Mouse (Mus musculus) cerebellum, adult 9-10 months (tissue): Measurements from ENCODE around the gene Phyhd1.

Source experiments
- DNase-seq: peaks from one replicate; pipeline ENCODE4 v3.0.0; 2022

Gene Phyhd1

DNA sequence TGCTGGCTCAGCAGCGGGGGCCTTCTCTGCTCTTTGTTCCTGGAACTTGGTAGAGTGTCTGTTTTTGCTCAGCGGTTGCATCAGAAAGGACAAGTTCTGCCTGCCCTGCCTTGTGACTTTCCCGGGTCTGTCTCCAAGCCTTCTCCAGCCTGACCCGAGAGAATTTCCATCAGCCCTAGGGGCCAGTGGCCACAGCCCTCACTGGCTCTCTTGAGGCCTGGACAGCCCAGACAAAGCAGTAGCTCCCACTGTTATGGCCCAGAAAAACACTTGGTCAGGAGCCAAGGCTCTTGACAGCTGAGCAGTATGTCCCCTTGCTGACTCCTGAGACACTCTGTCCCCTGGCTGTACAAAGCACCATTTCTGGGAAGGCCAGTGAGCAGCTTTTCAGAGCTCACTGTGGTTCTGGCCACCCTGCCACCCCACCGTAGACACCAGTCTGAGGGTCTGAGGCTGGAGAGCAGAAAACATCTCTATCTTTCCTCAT lies at the start of gene Phyhd1:
TSS of gene Phyhd1 (plus strand) at position 437 of the 487 bp plus-strand sequence.
- peak; percentile 86 for DNase-seq

GRCm38 (mm10) chr2:30216293-30216692 lies 49.7 kb upstream of the Phyhd1 start:
- DNase-seq = no peak

DNA sequence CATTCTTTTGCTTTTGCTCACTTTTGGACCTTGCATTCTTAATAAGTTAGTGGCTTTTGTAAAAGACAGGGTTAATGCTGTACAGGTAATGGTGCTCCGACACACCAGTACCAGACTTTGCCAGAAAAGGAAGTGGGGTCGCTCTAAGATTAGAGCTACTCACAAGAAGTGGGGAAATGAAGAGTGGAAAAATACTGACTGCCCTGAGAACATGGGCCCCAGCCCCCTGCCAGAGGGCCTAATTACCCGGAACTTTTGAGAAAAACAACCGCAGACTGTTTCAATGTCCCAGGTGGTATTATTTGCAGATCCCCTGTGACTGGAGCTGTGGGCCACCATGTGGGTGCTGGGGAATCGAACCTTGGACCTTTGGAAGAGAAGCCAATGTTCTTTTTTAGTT lies 30.4 kb upstream of the Phyhd1 start:
- DNase-seq = peak; percentile 36

- DNase-seq = peak; percentile 36
Measured at GRCm38 (mm10) chr2:30236426-30237198, 29.4 kb upstream of the Phyhd1 start.

- peak; percentile 100 for DNase-seq
Measured at GRCm38 (mm10) chr2:30237199-30237880, 28.7 kb upstream of the Phyhd1 start, which contains the start of gene Lrrc8a. Lrrc8a (plus strand) TSS chr2:30237715.

GRCm38 (mm10) chr2:30237881-30238280 lies 28.1 kb upstream of the Phyhd1 start:
- DNase-seq = no peak

DNA sequence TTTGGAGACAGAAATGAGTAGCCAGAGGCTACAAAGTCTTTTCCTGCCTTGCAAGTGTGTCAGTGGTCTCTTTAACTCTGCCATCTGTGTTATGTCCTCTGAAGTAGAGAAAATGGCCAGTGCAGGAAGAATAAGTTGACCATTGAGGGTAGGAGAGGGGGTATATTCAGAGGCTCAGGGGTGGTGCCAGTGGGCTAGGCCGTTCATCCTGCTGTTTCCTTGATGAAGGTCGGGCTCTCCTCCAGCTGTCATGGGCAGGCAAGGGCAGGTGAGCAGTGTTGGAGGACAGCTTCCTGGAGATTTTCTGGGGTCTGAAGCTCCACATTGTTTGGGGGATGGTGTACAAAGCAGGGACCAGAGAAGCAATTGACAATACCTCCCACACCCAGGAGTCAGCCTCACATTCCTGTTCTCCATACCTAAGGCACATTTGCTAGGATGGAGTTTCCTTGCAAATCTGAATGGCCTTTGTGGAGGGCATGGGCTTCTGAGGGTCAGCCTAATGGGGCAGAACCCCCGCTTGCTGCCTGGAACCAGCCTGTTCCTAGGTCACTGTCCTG lies 27.0 kb upstream of the Phyhd1 start:
- DNase-seq = no peak

- DNase-seq = no peak
Measured at GRCm38 (mm10) chr2:30239777-30240176, 26.2 kb upstream of the Phyhd1 start.

DNA sequence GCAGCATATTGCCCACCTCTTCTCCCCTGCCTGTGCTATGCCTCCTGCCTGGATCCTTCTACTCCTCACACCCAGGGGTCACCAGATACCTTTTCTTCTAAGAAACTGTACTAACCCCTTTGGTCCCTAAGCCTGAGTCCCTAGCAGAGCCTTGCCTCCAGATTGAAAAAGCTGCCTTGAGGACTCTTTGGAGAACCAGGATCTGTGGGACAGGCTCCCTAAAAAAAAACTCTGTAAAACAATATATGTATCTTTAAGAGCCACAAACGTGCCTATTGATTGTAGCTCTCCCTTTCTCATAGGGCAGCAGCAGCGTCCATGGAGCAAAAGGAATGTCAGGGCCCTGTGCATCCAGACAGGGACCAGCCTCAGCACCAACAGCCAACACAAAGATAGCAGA lies 25.7 kb upstream of the Phyhd1 start, which contains the start of gene Gm28035:
TSS of gene Gm28035 (plus strand) at position 301 of the 400 bp plus-strand sequence.
- DNase-seq = no peak

DNA sequence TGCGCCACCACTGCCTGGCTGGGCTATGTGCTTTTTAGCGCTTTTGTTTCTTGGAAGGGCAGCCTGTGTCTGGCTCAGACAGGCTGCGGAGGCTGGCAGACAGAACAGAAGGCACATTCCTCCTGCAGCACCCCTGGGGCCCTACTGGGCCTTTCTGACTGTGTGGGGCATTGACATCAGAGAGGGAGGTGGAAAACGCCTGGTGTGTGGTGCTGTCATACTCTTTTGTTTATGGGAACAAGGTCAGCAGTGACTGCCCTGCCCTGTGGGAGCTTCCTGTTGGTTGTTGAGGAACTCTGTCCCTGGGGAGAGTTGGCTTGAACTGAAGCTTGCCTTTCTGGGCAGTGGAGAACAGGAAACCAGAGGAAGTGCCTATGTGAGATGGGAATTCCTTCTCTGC lies 23.5 kb upstream of the Phyhd1 start:
- peak; percentile 81 for DNase-seq

- no peak for DNase-seq
Measured at GRCm38 (mm10) chr2:30243391-30243790, 22.6 kb upstream of the Phyhd1 start.

GRCm38 (mm10) chr2:30244595-30245178 lies 21.3 kb upstream of the Phyhd1 start:
- DNase-seq = no peak

DNA sequence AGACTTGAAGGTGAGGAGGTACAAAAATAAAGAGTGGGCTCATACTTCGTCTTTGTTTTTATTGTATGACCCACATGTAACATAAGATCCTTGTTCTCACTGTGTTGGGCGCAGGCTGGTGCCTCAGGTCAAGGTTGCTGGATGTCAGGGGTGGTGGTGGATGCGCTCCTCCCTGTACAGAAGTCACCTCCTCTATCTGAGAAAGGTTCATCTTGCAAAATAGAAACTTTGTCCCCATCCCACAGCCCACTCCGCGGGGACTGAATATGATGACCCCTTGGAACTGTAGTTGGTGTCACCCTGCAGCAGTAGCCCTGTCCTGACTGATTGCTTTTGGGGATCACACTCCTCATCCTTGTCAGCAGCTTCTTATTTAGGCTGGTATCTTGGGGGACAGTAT lies 19.0 kb upstream of the Phyhd1 start:
- DNase-seq = no peak

- DNase-seq = no peak
Measured at GRCm38 (mm10) chr2:30247681-30248080, 18.3 kb upstream of the Phyhd1 start.

- no peak for DNase-seq
Measured at GRCm38 (mm10) chr2:30249182-30249581, 16.8 kb upstream of the Phyhd1 start.

DNA sequence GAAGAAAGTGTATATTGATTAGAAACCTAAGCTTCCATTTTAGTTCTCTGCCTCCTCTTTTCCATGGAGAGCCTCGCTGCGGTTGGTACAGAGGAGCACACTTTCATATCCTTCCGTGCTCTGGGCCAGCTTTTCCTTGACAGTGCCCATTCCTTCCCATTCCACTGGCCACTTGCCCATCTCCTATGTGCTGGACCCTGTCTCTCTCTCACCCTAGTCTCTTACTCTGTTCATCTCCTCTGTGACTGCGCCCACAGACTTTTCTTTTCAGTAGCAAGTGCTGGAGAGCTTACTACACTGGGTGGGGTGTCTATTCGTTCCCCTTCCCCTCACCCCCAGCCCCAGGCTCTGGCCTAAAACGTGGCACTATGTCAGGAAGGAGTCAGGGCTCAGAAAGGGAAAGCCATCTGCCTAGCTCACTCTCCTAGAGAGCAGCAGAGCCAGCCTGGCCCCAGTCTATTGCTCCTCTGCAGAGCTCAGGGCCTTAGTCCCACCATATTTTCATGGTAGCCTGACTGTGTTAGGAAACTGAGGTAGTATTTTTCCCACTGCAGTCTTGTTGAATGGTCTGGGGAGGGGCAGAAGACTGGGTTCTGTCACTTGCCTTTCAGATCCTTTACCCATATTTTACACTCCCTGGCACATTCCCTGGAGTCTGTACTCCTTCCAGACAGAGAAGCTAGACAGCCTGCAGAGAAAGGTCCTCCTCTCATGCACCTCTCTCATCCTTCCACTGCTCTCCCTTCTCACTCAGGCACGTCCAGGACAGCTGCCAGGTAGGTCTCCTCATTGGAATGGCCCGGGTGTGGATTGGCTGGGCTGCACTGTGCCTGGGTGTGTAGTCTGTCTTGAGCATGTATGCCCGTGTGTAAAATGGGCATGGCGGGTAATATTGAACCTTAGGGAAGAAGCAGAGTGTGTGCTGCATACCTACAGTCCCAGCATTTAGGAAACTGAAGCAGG lies 15.6 kb upstream of the Phyhd1 start:
- DNase-seq = no peak

- DNase-seq = no peak
Measured at GRCm38 (mm10) chr2:30251417-30252104, 14.4 kb upstream of the Phyhd1 start.

- no peak for DNase-seq
Measured at GRCm38 (mm10) chr2:30252521-30252920, 13.5 kb upstream of the Phyhd1 start.

GRCm38 (mm10) chr2:30253809-30254208 lies 12.2 kb upstream of the Phyhd1 start:
- DNase-seq = no peak

DNA sequence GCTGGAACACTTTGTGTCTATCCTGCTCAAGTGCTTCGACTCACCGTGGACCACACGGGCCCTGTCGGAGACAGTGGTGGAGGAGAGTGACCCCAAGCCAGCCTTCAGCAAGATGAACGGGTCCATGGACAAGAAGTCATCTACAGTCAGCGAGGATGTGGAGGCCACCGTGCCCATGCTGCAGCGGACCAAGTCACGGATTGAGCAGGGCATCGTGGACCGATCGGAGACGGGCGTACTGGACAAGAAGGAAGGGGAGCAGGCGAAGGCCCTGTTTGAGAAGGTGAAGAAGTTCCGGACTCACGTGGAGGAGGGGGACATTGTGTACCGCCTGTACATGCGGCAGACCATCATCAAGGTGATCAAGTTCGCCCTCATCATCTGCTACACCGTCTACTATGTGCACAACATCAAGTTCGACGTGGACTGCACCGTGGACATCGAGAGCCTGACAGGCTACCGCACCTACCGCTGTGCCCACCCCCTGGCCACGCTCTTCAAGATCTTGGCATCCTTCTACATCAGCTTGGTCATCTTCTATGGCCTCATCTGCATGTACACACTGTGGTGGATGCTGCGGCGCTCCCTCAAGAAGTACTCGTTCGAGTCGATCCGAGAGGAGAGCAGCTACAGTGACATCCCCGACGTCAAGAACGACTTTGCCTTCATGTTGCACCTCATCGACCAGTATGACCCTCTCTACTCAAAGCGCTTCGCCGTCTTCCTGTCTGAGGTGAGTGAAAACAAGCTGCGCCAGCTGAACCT lies 10.2 kb upstream of the Phyhd1 start:
- DNase-seq = no peak
